In the genomic region with DNA sequence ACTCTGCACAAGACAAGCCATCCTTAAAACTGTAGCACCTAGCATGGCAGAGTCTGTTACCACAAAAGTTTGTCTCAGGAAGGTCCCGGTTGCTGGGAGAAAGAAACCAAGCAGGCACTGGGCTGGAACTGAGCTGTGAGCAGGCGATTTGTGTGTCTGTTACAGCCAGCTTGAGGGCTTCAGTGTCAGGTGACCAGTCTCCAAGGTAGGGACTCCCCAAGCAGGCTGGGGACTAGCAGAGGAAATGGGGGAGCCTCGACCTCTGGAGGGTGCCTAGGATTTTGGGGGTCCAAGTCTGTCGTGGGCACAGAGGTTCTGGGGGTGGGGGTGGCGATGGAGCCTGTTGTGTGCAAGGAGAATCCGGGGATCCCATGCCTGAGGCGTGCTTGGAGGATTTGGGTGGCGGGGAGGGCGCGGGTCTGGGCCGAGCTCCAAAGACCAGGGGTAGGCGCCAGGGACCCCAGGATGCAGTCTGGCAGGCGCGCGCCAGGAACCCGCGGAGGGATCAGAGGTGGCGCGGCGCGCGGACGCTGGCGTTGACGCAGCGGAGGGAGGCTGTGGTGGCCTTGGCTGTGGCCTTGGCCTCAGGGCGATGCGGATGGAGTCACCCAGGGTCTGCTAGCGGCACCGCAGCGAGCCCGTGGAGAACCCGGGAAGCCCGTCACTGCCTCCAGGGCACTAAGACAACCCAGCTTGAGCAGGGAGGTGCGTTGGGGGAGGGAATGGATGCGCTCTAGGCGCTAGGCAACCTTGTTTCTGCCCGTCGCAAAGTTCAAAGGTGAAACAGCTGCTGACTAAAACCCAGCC, we compare ENCODE assay signal across 8 mouse cellular contexts. TPM values are rescaled to one million over a fixed set of nuclear protein-coding genes. Genes with fewer than 3 reads are reported as not detected.
DNase-seq lines count a peak whose midpoint lies in the region; ATAC-seq and TF ChIP-seq lines count a peak whose summit lies in the region.

A gene (plus strand): TSS at position 91 of the 807 bp plus-strand sequence.

- peak within 1 kb of the TSS; percentile 37 for H3K4me3 ChIP-seq in lung, embryonic 16.5 days (ENCODE audit: low read length)
- H3K4me3 ChIP-seq in lung, adult 2 months (replicated peaks; ENCODE audit: extremely low read depth, low read depth, low read length), result no peak within 1 kb of the TSS
- H3K4me3 ChIP-seq in embryonic facial prominence, embryonic 14.5 days (ENCODE audit: low read depth, low read length), result peak within 1 kb of the TSS; percentile 44
- H3K4me3 ChIP-seq in heart, embryonic 10.5 days, result peak within 1 kb of the TSS; percentile 64
- H3K4me3 ChIP-seq in limb, embryonic 14.5 days (replicated peaks; ENCODE audit: low read length), result peak within 1 kb of the TSS; percentile 34
- peak within 1 kb of the TSS; percentile 44 for H3K4me3 ChIP-seq in neural tube, embryonic 15.5 days (replicated peaks)

- peak; percentile 74 for ATAC-seq in lung, embryonic 16.5 days (ENCODE audit: low read depth)
- ATAC-seq in embryonic facial prominence, embryonic 14.5 days (ENCODE audit: low read depth), result peak; percentile 86
- ATAC-seq in limb, embryonic 14.5 days (ENCODE audit: low FRiP score, low read depth), result peak; percentile 45; the same call in 1 of the 2 replicates
- peak; percentile 71 for ATAC-seq in neural tube, embryonic 15.5 days (ENCODE audit: low FRiP score)
- no peak for ATAC-seq in monocyte, adult 5-6 weeks (replicated peaks; ENCODE audit: insufficient number of reproducible peaks, low FRiP score, low TSS enrichment, poor library complexity, severe bottlenecking)

- peaks cover 7% of the 10 kb centered on the region for H3K4me1 ChIP-seq in lung, embryonic 16.5 days (replicated peaks; ENCODE audit: control insufficient read depth, insufficient read depth, low read length)
- H3K4me1 ChIP-seq in lung, adult 2 months (ENCODE audit: control insufficient read depth, insufficient read depth, low read length), result no peaks in the 10 kb centered on the region
- peaks cover 4% of the 10 kb centered on the region; the same call in 1 of the 2 replicates for H3K4me1 ChIP-seq in embryonic facial prominence, embryonic 14.5 days (ENCODE audit: control insufficient read depth, insufficient read depth, low read length)
- 0 out of 2 replicates have a peak, but pooled peaks cover 18% of the 10 kb centered on the region for H3K4me1 ChIP-seq in heart, embryonic 10.5 days
- peaks cover 10% of the 10 kb centered on the region for H3K4me1 ChIP-seq in limb, embryonic 14.5 days (ENCODE audit: control insufficient read depth, insufficient read depth, low read length)
- peaks cover 25% of the 10 kb centered on the region for H3K4me1 ChIP-seq in neural tube, embryonic 15.5 days

- no peak for DNase-seq in lung, adult 2 months
- DNase-seq in embryonic facial prominence, embryonic 14.5 days (ENCODE audit: low spot score), result peak; percentile 35
- peak; percentile 83 for DNase-seq in heart, embryonic 10.5 days (ENCODE audit: low spot score)
- peak; percentile 61 for DNase-seq in kidney, adult 9 months
- DNase-seq in limb, embryonic 14.5 days (ENCODE audit: low spot score), result peak; percentile 21

- peak within 1 kb of the TSS; percentile 41; the same call in 1 of the 2 replicates for H3K9ac ChIP-seq in lung, embryonic 16.5 days (ENCODE audit: low read length)
- peak within 1 kb of the TSS; percentile 65 for H3K9ac ChIP-seq in embryonic facial prominence, embryonic 14.5 days (ENCODE audit: low read depth, low read length)
- peak within 1 kb of the TSS; percentile 47 for H3K9ac ChIP-seq in limb, embryonic 14.5 days (ENCODE audit: low read depth, low read length, severe bottlenecking)
- H3K9ac ChIP-seq in neural tube, embryonic 15.5 days (replicated peaks), result peak within 1 kb of the TSS; percentile 55

- peak within 1 kb of the TSS; percentile 61 for H3K4me2 ChIP-seq in lung, embryonic 16.5 days (ENCODE audit: low read depth, low read length)
- H3K4me2 ChIP-seq in embryonic facial prominence, embryonic 14.5 days (ENCODE audit: low read depth, low read length), result peak within 1 kb of the TSS; percentile 94
- peak within 1 kb of the TSS; percentile 80 for H3K4me2 ChIP-seq in limb, embryonic 14.5 days (replicated peaks; ENCODE audit: low read depth, low read length, severe bottlenecking)
- H3K4me2 ChIP-seq in neural tube, embryonic 15.5 days, result peak within 1 kb of the TSS; percentile 76

- 2% methylated on average over 39 of the region's 39 CpGs for WGBS in lung, embryonic 16.5 days
- WGBS in lung, adult 2 months, result 3% methylated on average over 39 of the region's 39 CpGs
- WGBS in embryonic facial prominence, embryonic 14.5 days, result 2% methylated on average over 24 of the region's 39 CpGs
- WGBS in heart, embryonic 10.5 days, result under 1% methylated on average over 39 of the region's 39 CpGs
- under 1% methylated on average over 35 of the region's 39 CpGs for WGBS in limb, embryonic 14.5 days
- 2% methylated on average over 39 of the region's 39 CpGs for WGBS in neural tube, embryonic 15.5 days

- H3K9me3 ChIP-seq in lung, embryonic 16.5 days (ENCODE audit: control insufficient read depth, low read length), result no peaks in the 10 kb centered on the region
- no peaks in the 10 kb centered on the region for H3K9me3 ChIP-seq in embryonic facial prominence, embryonic 14.5 days (ENCODE audit: control insufficient read depth, low read length)
- no peaks in the 10 kb centered on the region for H3K9me3 ChIP-seq in heart, embryonic 10.5 days
- H3K9me3 ChIP-seq in limb, embryonic 14.5 days (ENCODE audit: control insufficient read depth, low read length), result no peaks in the 10 kb centered on the region
- H3K9me3 ChIP-seq in neural tube, embryonic 15.5 days (replicated peaks), result no peaks in the 10 kb centered on the region

- TF ChIP-seq CTCF in lung, adult 2 months (IDR thresholded peaks at IDR 0.05; ENCODE audit: insufficient read depth, low read length), result no peak

- TF ChIP-seq POLR2A in lung, adult 2 months (IDR thresholded peaks at IDR 0.05; ENCODE audit: borderline replicate concordance, extremely low read depth, low read depth, low read length), result no peak
- no peak for TF ChIP-seq POLR2A in limb, embryonic 14.5 days (IDR thresholded peaks at IDR 0.05; ENCODE audit: borderline replicate concordance, extremely low read depth, insufficient read depth, insufficient read length)

- peaks cover 13% of the 10 kb centered on the region for H3K27me3 ChIP-seq in lung, embryonic 16.5 days (ENCODE audit: control insufficient read depth, insufficient read depth, low read depth, low read length)
- H3K27me3 ChIP-seq in embryonic facial prominence, embryonic 14.5 days (replicated peaks; ENCODE audit: control insufficient read depth, insufficient read depth, low read length), result peaks cover 3% of the 10 kb centered on the region; the same call in 1 of the 2 replicates
- peaks cover 27% of the 10 kb centered on the region; the same call in 1 of the 2 replicates for H3K27me3 ChIP-seq in heart, embryonic 10.5 days (ENCODE audit: insufficient read depth, poor library complexity, severe bottlenecking)
- peaks cover 43% of the 10 kb centered on the region for H3K27me3 ChIP-seq in limb, embryonic 14.5 days (ENCODE audit: control insufficient read depth, insufficient read depth, low read length)
- H3K27me3 ChIP-seq in neural tube, embryonic 15.5 days (replicated peaks), result no peaks in the 10 kb centered on the region

- H3K27ac ChIP-seq in lung, embryonic 16.5 days (ENCODE audit: low read length), result no peak within 1 kb of the TSS
- no peak within 1 kb of the TSS for H3K27ac ChIP-seq in embryonic facial prominence, embryonic 14.5 days (replicated peaks; ENCODE audit: low read depth, low read length)
- H3K27ac ChIP-seq in heart, embryonic 10.5 days, result peak within 1 kb of the TSS; percentile 86
- H3K27ac ChIP-seq in limb, embryonic 14.5 days (replicated peaks; ENCODE audit: low read depth, low read length), result no peak within 1 kb of the TSS
- no peak within 1 kb of the TSS for H3K27ac ChIP-seq in neural tube, embryonic 15.5 days (replicated peaks)

- no peaks in the 10 kb centered on the region for H3K36me3 ChIP-seq in lung, embryonic 16.5 days (ENCODE audit: control insufficient read depth, insufficient read depth, low read length)
- H3K36me3 ChIP-seq in embryonic facial prominence, embryonic 14.5 days (ENCODE audit: control insufficient read depth, insufficient read depth, low read length), result no peaks in the 10 kb centered on the region
- no peaks in the 10 kb centered on the region for H3K36me3 ChIP-seq in heart, embryonic 10.5 days
- H3K36me3 ChIP-seq in limb, embryonic 14.5 days (ENCODE audit: control insufficient read depth, insufficient read depth, low read length), result no peaks in the 10 kb centered on the region
- no peaks in the 10 kb centered on the region for H3K36me3 ChIP-seq in neural tube, embryonic 15.5 days

RNA-seq across cellular contexts. Expression of the gene that starts here (rescaled TPM):
- polyA plus RNA-seq in lung, embryonic 16.5 days (2015; fragmentation: Nextera tagmentation; extraction: Ambion mirVana), result 0.23 and 0.41 TPM in 2 replicates
- 2.0 TPM in 1 of 2 replicates, not detected in the other for polyA plus RNA-seq in lung, adult 2 months (2012; rRNA removed)
- 2.2 and 2.7 TPM in 2 replicates for polyA plus RNA-seq in embryonic facial prominence, embryonic 14.5 days (2014; fragmentation: Nextera tagmentation; extraction: Ambion mirVana)
- polyA plus RNA-seq in heart, embryonic 10.5 days (2016; fragmentation: Nextera tagmentation; extraction: Ambion mirVana), result 4.5 and 7.5 TPM in 2 replicates
- polyA plus RNA-seq in limb, embryonic 14.5 days (2012; rRNA removed), result 0.85 and 1.9 TPM in 2 replicates
- polyA plus RNA-seq in limb, embryonic 14.5 days (2014; fragmentation: Nextera tagmentation; extraction: Ambion mirVana), result 1.4 and 2.7 TPM in 2 replicates
- 3.6 and 4.7 TPM in 2 replicates for polyA plus RNA-seq in neural tube, embryonic 15.5 days (2015; fragmentation: Nextera tagmentation; extraction: Ambion mirVana)
- not detected in 3 replicates for total RNA-seq in monocyte, adult 5-6 weeks (2017)

Comparison
In these comparisons a context has a peak if more than half of its experiments do, and no peak if none do; other contexts are left out.
1. Peak in ATAC-seq, H3K4me3 ChIP-seq, H3K9ac ChIP-seq and H3K4me2 ChIP-seq in lung, embryonic 16.5 days; RNA of the gene not detected or under 1 TPM.